Mouse (Mus musculus): ENCODE measurements at regions not wholly inside any gene's neighbourhood (a gene's known extent, or its start where the extent isn't known, plus 50 kb on each side); places are given as distances from the start of the nearest gene placed in this dataset.

- intact Hi-C loops (cut with DNase I), result no loop called here
- DNase-seq, result no peak
Observed at GRCm38 (mm10) chr5:24237201-24237600, 72.4 kb downstream of the Nupl2 start.

GRCm38 (mm10) chr5:24239006-24239405, 74.2 kb downstream of the Nupl2 start:
- no peak for DNase-seq
- intact Hi-C loops (cut with DNase I), result no loop called here

GRCm38 (mm10) chr5:24244211-24244610, 79.4 kb downstream of the Nupl2 start:
- intact Hi-C loops (cut with DNase I), result no loop called here
- no peak for DNase-seq

GRCm38 (mm10) chr5:24255421-24255820, 90.7 kb downstream of the Nupl2 start:
- intact Hi-C loops (cut with DNase I), result no loop called here
- DNase-seq, result peak in 1 of 2 experiments; percentile 21

GRCm38 (mm10) chr5:24261098-24261497, 90.3 kb downstream of the Kcnh2 start:
- intact Hi-C loops (cut with DNase I), result loop anchor here (5.0 to 10.0 kb wide), 2 partner anchors 94 to 224 kb away; no protein-coding TSS in a partner anchor
- peak; percentile 82 to 87 for DNase-seq

- intact Hi-C loops (cut with DNase I), result loop anchor here (5.0 to 10.0 kb wide), 2 partner anchors 95 to 223 kb away; no protein-coding TSS in a partner anchor
- DNase-seq, result no peak
Observed at GRCm38 (mm10) chr5:24262146-24262545, 89.3 kb downstream of the Kcnh2 start.

- intact Hi-C loops (cut with DNase I), result loop anchor here (5.0 to 10.0 kb wide), 2 partner anchors 97 to 221 kb away; no protein-coding TSS in a partner anchor
- DNase-seq, result no peak
Observed at GRCm38 (mm10) chr5:24264151-24264550, 87.3 kb downstream of the Kcnh2 start.

- intact Hi-C loops (cut with DNase I), result loop anchor here (5.0 to 10.0 kb wide), 2 partner anchors 57 to 219 kb away; no protein-coding TSS in a partner anchor
- no peak for DNase-seq
Observed at GRCm38 (mm10) chr5:24265431-24265830, 86.0 kb downstream of the Kcnh2 start.

GRCm38 (mm10) chr5:24266344-24267295, 84.8 kb downstream of the Kcnh2 start:
- DNase-seq, result peak; percentile 86 to 92
- intact Hi-C loops (cut with DNase I), result loop anchor here (2.0 to 10.0 kb wide), 5 partner anchors 36 to 218 kb away; no protein-coding TSS in a partner anchor
